ENCODE assay signal across 8 mouse cellular contexts in genomic region chr3:152122720-152123119, GRCm38 (mm10). TPM values are rescaled to one million over a fixed set of nuclear protein-coding genes. Genes with fewer than 3 reads are reported as not detected.
DNase-seq lines count a peak whose midpoint lies in the region; ATAC-seq lines count a peak whose summit lies in the region.

No protein-coding gene starts in this region.

- H3K27me3 ChIP-seq in intestine, embryonic 15.5 days (replicated peaks), result no peaks in the 10 kb centered on the region
- no peaks in the 10 kb centered on the region for H3K27me3 ChIP-seq in forebrain, embryonic 13.5 days

- H3K9ac ChIP-seq in intestine, embryonic 15.5 days, result no peak overlapping the region
- no peak overlapping the region for H3K9ac ChIP-seq in forebrain, embryonic 13.5 days

- no peaks in the 10 kb centered on the region for H3K9me3 ChIP-seq in intestine, embryonic 15.5 days
- no peaks in the 10 kb centered on the region for H3K9me3 ChIP-seq in forebrain, embryonic 13.5 days (replicated peaks)

- WGBS in intestine, embryonic 15.5 days, result 49% methylated on average over 3 of the region's 3 CpGs
- WGBS in forebrain, embryonic 13.5 days, result 79% methylated on average over 3 of the region's 3 CpGs

- H3K4me2 ChIP-seq in intestine, embryonic 15.5 days (replicated peaks), result peak overlapping the region; percentile 41
- H3K4me2 ChIP-seq in forebrain, embryonic 13.5 days, result no peak overlapping the region

- no peaks in the 10 kb centered on the region for H3K36me3 ChIP-seq in intestine, embryonic 15.5 days
- H3K36me3 ChIP-seq in forebrain, embryonic 13.5 days (ENCODE audit: poor library complexity, severe bottlenecking), result no peaks in the 10 kb centered on the region

- peak; percentile 45 to 73 for DNase-seq in adrenal gland, adult (ENCODE audit: inconsistent age in 2 of 2, low spot score in 1 of 2)
- no peak for DNase-seq in adrenal gland, postnatal 25 days
- DNase-seq in adrenal gland, postnatal 10 days, result peak; percentile 40
- DNase-seq in lung, postnatal 4 days, result peak; percentile 63 to 66
- DNase-seq in embryo, embryonic 10 days (ENCODE audit: low spot score), result no peak
- no peak for DNase-seq in gastrocnemius, postnatal 10 days

- H3K27ac ChIP-seq in intestine, embryonic 15.5 days, result peak overlapping the region; percentile 81
- no peak overlapping the region for H3K27ac ChIP-seq in forebrain, embryonic 13.5 days

- peak; percentile 88 for ATAC-seq in intestine, embryonic 15.5 days
- ATAC-seq in forebrain, embryonic 13.5 days, result no peak

- no peak overlapping the region for H3K4me3 ChIP-seq in intestine, embryonic 15.5 days (replicated peaks)
- no peak overlapping the region for H3K4me3 ChIP-seq in forebrain, embryonic 13.5 days

- H3K4me1 ChIP-seq in intestine, embryonic 15.5 days (replicated peaks), result peaks cover 15% of the 10 kb centered on the region
- H3K4me1 ChIP-seq in forebrain, embryonic 13.5 days, result no peaks in the 10 kb centered on the region

RNA-seq across cellular contexts. Expression of gene Gipc2, which starts 43.3 kb away (rescaled TPM):
- 1.1 TPM in 1 of 2 replicates, not detected in the other for total RNA-seq in adrenal gland, postnatal 25 days (2021)
- 1 to 10 TPM in 1 of 2 experiments, under 1 TPM in 1; 0.94 to 1.7 TPM for total RNA-seq in adrenal gland, postnatal 10 days (2021)
- polyA plus RNA-seq in intestine, embryonic 15.5 days (2015; fragmentation: Nextera tagmentation; extraction: Ambion mirVana), result 171 and 172 TPM in 2 replicates
- polyA plus RNA-seq in forebrain, embryonic 13.5 days (2015; fragmentation: Nextera tagmentation; extraction: Ambion mirVana), result 2.1 and 2.6 TPM in 2 replicates
- 1 to 10 TPM in 1 of 2 experiments, under 1 TPM in 1; 0.96 to 1.4 TPM for total RNA-seq in gastrocnemius, postnatal 10 days (2021)

Comparison
In these comparisons a context has a peak if more than half of its experiments do, and no peak if none do; other contexts are left out.
1. DNase-seq: peak in adrenal gland, adult (2 of 2), adrenal gland, postnatal 10 days (single experiment) and lung, postnatal 4 days (2 of 2); none in adrenal gland, postnatal 25 days (single experiment), embryo, embryonic 10 days (single experiment) and gastrocnemius, postnatal 10 days (single experiment).